Comparison of ENCODE assay signal across 7 mouse cellular contexts in the genomic region with DNA sequence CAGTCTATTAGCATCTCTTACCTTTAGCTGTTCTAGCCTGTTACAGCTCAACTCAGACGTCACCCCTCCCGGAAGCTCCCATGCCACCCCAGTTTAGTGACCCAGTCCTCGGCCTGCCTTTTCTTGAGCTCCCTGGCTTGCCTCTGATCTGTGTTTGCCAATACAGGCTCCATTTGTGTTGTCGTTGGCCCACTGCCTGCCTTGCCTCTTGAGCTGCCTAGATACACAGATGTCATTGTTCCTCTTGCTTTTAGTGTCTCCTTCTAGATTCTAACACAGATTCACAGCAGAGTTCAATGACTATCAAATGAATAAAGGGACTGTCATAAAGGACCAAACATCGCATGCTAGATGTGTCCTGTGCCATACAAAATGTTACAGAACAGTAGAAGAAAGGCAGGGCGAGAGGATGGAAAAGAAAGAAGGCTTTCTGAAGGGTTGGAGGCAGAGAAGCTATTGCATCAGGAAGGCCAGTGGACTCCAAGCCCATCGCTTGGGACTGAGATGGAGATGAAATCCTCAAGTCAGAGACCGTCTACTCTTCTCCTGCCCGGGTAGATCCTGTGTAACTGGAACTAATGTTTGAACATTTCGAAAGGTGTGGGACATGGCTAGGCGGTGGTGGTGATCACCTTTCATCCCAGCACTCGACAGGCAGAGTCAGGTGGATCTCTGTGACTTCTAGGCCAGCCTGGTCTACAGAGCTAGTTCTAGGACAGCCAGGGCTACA. TPM values are rescaled to one million over a fixed set of nuclear protein-coding genes. Genes with fewer than 3 reads are reported as not detected.
A peak's percentile ranks its signal among the peaks of the same experiment; 100 is the strongest.
DNase-seq lines count a peak whose midpoint lies in the region.

No protein-coding gene starts in this region.

- DNase-seq in kidney, adult 18-20 months: peak; percentile 2
- no peak for DNase-seq in kidney, adult 11 months
- peak; percentile 21 for DNase-seq in urinary bladder, postnatal 14 days (ENCODE audit: low spot score)
- DNase-seq in urinary bladder, postnatal 4 days (ENCODE audit: low spot score in 2 of 2): no peak
- peak; percentile 59 to 62 for DNase-seq in heart, postnatal 36 days
- no peak for DNase-seq in c-Kit-positive CD71-positive TER-119-positive erythroid progenitor cells, embryonic 14.5 days (ENCODE audit: low spot score)
- DNase-seq in ovary, postnatal 14 days (ENCODE audit: low spot score): no peak

- intact Hi-C loops in heart, postnatal 36 days (cut with DNase I): no loop called here

RNA-seq across cellular contexts. Expression of gene Cd2, which starts 13.5 kb away (rescaled TPM):
- under 1 TPM; 0.43 to 0.44 TPM for total RNA-seq in heart, postnatal 36 days (2021)

Comparison
In these comparisons a context has a peak if more than half of its experiments do, and no peak if none do; other contexts are left out.
1. DNase-seq: peak in kidney, adult 18-20 months (single experiment), urinary bladder, postnatal 14 days (single experiment) and heart, postnatal 36 days (2 of 2); none in kidney, adult 11 months (single experiment), urinary bladder, postnatal 4 days (0 of 2), c-Kit-positive CD71-positive TER-119-positive erythroid progenitor cells, embryonic 14.5 days (single experiment) and ovary, postnatal 14 days (single experiment).